Mouse (Mus musculus) midbrain, embryonic 10.5 days (tissue): ENCODE data around the gene Mrpl44. TPM values are rescaled to one million over a fixed set of nuclear protein-coding genes. Genes with fewer than 3 reads are reported as not detected.

Experiments used
- DNase-seq: peaks from one replicate; pipeline ENCODE4 v3.0.0-alpha.2; 2017; ENCODE audit warnings: low spot score
- H3K27ac ChIP-seq: fragments of 300-500 bp; sonication (generic); replicated peaks from 2 replicates; pipeline ENCODE4 v1.5.1; 2016; ENCODE audit warnings: mild to moderate bottlenecking
- H3K27me3 ChIP-seq: fragments of 300-500 bp; sonication (generic); 2 replicates; pipeline ENCODE4 v1.6.1; 2016; ENCODE audit warnings: low read depth, mild to moderate bottlenecking; ENCODE audit not compliant: poor library complexity, severe bottlenecking
- H3K36me3 ChIP-seq: fragments of 300-500 bp; sonication (generic); 2 replicates; pipeline ENCODE4 v1.6.1; 2016; ENCODE audit warnings: mild to moderate bottlenecking, moderate library complexity
- H3K4me1 ChIP-seq: fragments of 300-500 bp; sonication (generic); 2 replicates; pipeline ENCODE4 v1.6.1; 2016
- H3K4me3 ChIP-seq: fragments of 300-500 bp; sonication (generic); 2 replicates; pipeline ENCODE4 v1.5.1; 2016; ENCODE audit warnings: mild to moderate bottlenecking, moderate library complexity
- H3K9me3 ChIP-seq: fragments of 300-500 bp; sonication (generic); replicated peaks from 2 replicates; pipeline ENCODE4 v1.6.1; 2016; ENCODE audit warnings: mild to moderate bottlenecking
- WGBS: fragments of 180-500 bp; shearing (Covaris S2); methylation state at CpG from one replicate; pipeline ENCODE4 v1.1.7; 2016; 5-methylcytosine and 5-hydroxymethylcytosine counted together
- polyA plus RNA-seq: library from polyadenylated mRNA; unstranded; fragments of >200 nt; fragmentation: Nextera tagmentation; extraction: Ambion mirVana; gene quantifications from 2 replicates; pipeline ENCODE4 v1.2.1, GENCODE M21; 2016

Gene Mrpl44
- polyA plus RNA-seq: 65.5 and 68.2 TPM in 2 replicates

DNA sequence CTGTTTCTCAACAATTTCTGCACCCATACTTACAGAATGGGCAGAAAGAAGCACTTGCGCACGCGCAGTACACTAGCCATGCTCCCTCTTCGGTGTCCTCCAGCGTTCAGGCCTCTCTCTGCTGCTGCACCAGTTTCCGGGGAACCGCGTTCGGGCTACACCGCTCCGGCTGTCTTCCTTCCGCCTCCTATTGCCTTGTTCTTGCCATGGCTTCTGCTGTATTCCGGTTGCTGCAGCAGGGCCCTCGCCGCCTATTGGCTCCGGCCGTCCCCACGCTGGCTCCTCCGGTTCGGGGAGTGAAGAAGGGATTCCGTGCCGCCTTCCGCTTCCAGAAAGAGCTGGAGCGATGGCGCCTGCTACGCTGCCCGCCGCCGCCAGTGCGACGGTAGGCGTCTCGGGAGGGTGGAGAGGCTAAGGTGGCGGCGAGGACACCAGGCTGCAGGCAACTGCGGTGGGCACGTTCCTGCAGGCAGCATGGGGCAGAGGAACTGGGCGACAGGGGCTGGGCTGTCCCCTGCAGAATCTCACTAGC is at the start of gene Mrpl44, which contains the start of gene Wdfy1:
Mrpl44 (plus strand) TSS at position 92 of the 532 bp plus-strand sequence.
Wdfy1 (minus strand) TSS at position 217 of the 532 bp plus-strand sequence.
- peaks cover 7% of the 10 kb centered on the region for H3K4me1 ChIP-seq
- peak within 1 kb of the TSS; percentile 82 for H3K4me3 ChIP-seq
- DNase-seq: peak; percentile 98
- H3K27me3 ChIP-seq: no peaks in the 10 kb centered on the region
- H3K36me3 ChIP-seq: peaks cover 34% of the 10 kb centered on the region
- under 1% methylated on average over 38 of the region's 38 CpGs for WGBS
- H3K9me3 ChIP-seq: no peaks in the 10 kb centered on the region
- H3K27ac ChIP-seq: peak within 1 kb of the TSS; percentile 94

DNA sequence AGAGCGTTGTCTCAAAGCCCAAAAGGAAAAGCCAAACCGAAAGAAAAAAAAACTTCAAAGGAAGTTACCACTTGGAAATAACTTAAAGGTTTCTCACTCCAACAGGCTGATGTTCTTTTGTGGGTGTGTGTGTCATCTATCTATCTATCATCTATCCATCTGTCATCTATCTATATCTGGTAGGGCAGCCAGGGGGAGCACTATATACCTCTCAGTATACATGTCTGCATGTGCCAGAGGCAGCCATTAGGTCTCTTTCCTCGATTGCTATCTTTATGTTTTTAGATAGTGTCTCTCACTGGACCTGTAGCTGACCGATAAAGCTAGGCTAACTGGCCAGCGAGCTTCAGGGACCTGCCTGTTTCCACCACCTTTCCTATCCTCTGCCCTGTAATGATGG is 41.0 kb upstream of the Mrpl44 start:
- no peak overlapping the region for H3K27ac ChIP-seq
- WGBS: 87% methylated on average over 5 of the region's 5 CpGs
- H3K4me3 ChIP-seq: no peak overlapping the region
- H3K27me3 ChIP-seq: no peaks in the 10 kb centered on the region
- H3K9me3 ChIP-seq: no peaks in the 10 kb centered on the region
- no peak for DNase-seq
- H3K4me1 ChIP-seq: no peaks in the 10 kb centered on the region
- H3K36me3 ChIP-seq: peaks cover 4% of the 10 kb centered on the region

DNA sequence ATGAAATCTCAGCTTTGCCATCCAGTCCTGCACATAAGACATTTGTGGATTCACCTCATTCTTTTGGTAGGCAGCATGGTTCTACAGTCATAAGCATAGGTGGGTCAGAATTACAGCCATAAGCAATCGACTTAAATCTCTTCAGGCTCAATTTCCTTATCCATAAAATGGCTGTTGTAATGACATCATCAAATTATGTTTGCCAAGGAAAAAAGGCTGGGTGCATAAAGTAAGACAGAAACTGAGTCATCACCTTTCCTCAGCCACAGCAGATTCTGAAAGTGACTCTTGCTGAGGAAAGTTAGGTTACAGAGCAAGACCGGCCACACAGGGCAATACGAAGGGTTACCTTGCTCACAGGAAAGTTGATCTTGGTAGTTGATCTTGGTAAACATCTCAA is 39.4 kb upstream of the Mrpl44 start:
- Histone ChIP-seq H3K36me3 (peaks cover 4% of the 10 kb centered on the region), H3K4me1 (no peaks in the 10 kb centered on the region), H3K4me3 (no peak overlapping the region), H3K27ac (no peak overlapping the region), H3K27me3 (no peaks in the 10 kb centered on the region), H3K9me3 (no peaks in the 10 kb centered on the region)
- WGBS: 94% methylated on average over 3 of the region's 3 CpGs
- DNase-seq: no peak

DNA sequence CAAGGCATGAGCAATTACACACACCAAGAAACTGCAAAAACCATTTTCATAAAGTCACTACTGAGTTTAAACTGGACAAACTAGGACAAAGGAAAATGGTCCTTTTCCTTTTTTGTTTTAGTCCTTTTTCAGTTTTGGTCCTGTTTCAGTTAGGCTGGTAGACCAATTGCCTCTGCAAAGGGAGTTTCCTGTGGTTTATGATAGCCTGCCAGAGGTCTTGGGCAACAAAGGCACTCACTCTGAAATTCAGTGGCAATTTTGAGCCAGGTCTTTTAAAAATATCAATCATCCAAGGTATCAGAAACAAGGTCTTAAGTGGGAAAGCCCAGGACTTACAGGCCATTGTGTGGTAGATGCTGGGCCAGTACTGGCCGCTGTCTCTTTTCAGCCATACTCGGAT is 36.1 kb upstream of the Mrpl44 start:
- Histone ChIP-seq H3K9me3 (no peaks in the 10 kb centered on the region), H3K27ac (no peak overlapping the region), H3K36me3 (peaks cover 4% of the 10 kb centered on the region), H3K27me3 (no peaks in the 10 kb centered on the region), H3K4me3 (no peak overlapping the region), H3K4me1 (no peaks in the 10 kb centered on the region)
- WGBS: 94% methylated on average over 2 of the region's 2 CpGs
- DNase-seq: no peak

DNA sequence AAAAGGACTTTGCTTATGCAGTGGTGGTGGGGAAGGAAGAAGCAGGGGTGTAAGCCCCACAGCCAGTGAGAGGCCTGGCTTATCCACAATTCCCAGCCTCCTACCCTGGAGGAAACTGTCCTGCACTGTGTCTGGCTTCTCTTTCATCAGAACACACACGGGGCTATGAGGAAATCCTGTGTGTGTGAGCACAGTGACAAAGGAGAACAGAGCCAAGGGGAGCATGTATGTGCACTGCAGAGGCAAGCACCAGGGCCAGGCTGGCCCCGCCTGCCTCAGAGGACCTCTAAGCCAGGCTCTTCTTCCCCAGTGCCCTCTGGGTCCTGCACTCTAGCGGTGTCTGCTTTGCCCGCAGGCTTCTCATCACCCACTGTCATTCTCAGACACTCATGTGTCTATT is 34.8 kb upstream of the Mrpl44 start:
- H3K4me1 ChIP-seq: no peaks in the 10 kb centered on the region
- no peaks in the 10 kb centered on the region for H3K9me3 ChIP-seq
- no peak for DNase-seq
- no peak overlapping the region for H3K4me3 ChIP-seq
- peaks cover 4% of the 10 kb centered on the region for H3K36me3 ChIP-seq
- 85% methylated on average over 4 of the region's 4 CpGs for WGBS
- H3K27ac ChIP-seq: no peak overlapping the region
- H3K27me3 ChIP-seq: no peaks in the 10 kb centered on the region

DNA sequence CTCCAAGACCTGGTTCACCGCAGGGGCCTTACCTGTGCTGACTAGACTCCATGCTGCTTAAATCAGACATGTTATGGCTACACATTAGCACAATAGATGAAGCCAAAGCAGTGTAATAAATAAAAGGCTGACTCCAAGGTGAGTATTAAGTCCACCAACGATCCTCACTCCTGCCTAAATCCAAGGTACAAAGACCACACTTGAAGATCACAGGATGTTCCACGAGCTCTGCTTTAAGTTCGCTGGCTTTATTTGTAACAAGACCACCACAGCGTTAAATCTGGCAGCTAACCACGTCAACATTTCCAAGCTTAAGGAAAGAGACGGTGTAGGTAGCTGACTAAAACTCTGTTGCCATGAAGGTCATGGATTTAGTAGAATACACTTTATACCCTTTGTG is 32.9 kb upstream of the Mrpl44 start:
- H3K36me3 ChIP-seq: peaks cover 3% of the 10 kb centered on the region
- DNase-seq: no peak
- no peak overlapping the region for H3K4me3 ChIP-seq
- no peaks in the 10 kb centered on the region for H3K9me3 ChIP-seq
- H3K27me3 ChIP-seq: no peaks in the 10 kb centered on the region
- no peaks in the 10 kb centered on the region for H3K4me1 ChIP-seq
- no peak overlapping the region for H3K27ac ChIP-seq
- 91% methylated on average over 7 of the region's 7 CpGs for WGBS

DNA sequence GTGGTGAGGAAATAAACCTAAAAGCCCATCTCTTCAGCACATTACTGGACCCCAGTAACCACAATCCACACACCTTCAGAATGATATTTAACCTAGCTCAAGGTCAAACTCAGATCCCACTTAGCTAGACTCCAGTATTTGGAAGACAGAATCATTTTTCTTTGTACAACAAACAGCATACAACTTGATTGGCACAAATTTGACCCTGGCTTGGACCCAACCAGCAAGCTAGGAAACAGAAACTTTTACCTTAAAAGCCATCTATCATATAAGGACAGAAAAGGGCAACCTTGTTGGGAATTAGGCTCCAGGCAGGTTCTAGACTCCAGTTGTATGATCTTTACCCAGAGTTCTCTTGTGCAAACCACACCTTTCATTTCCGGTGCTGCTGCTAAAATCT is 32.4 kb upstream of the Mrpl44 start:
- Histone ChIP-seq H3K9me3 (no peaks in the 10 kb centered on the region), H3K36me3 (no peaks in the 10 kb centered on the region), H3K27ac (no peak overlapping the region), H3K4me3 (no peak overlapping the region), H3K27me3 (no peaks in the 10 kb centered on the region), H3K4me1 (no peaks in the 10 kb centered on the region)
- WGBS: 92% methylated on average over 1 of the region's 1 CpGs
- no peak for DNase-seq

DNA sequence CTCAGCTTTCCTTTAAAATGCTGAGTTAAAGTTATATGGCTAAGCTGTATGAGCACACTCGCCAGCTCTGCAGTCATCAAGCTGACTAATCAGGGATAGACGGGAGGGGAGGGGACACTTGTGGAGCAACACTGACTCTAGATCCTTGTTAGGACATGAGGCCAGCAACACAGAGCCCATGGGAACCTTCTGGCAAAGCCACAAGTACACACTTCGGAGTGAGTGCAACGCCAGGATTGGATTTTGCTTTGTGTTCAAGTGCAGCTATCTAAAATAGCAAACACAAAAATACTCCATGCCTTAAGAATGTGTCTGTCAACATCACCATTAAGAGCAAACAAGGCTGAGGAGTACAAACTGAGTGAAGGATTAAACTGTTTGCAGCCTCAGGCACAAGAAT is 29.8 kb upstream of the Mrpl44 start:
- Histone ChIP-seq H3K4me3 (no peak overlapping the region), H3K27me3 (no peaks in the 10 kb centered on the region), H3K27ac (no peak overlapping the region), H3K9me3 (no peaks in the 10 kb centered on the region), H3K36me3 (no peaks in the 10 kb centered on the region), H3K4me1 (no peaks in the 10 kb centered on the region)
- DNase-seq: no peak
- WGBS: 87% methylated on average over 4 of the region's 4 CpGs

DNA sequence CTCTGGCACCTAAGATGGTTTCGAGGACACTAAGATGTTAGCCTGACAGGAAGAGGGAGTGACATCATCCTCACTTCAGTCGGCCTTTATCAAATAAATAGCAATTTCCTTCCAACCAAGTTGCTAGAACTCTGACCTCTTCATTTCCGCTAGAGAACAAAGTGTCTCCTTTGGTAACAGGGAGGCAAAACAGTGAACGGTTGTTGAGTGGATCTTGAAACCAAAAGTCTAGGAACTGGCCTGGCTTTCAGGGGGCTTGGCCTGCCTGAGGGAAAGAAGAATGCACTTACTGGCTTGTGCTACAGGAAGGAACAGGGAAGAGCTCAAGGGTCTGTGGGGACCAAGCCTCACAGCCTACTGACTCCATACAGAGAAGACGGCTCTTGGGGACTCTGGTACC is 24.6 kb upstream of the Mrpl44 start:
- H3K27me3 ChIP-seq: no peaks in the 10 kb centered on the region
- 83% methylated on average over 5 of the region's 5 CpGs for WGBS
- no peak overlapping the region for H3K27ac ChIP-seq
- DNase-seq: no peak
- 0 out of 2 replicates have a peak, but pooled peaks cover 5% of the 10 kb centered on the region for H3K36me3 ChIP-seq
- H3K4me1 ChIP-seq: no peaks in the 10 kb centered on the region
- no peak overlapping the region for H3K4me3 ChIP-seq
- H3K9me3 ChIP-seq: no peaks in the 10 kb centered on the region

DNA sequence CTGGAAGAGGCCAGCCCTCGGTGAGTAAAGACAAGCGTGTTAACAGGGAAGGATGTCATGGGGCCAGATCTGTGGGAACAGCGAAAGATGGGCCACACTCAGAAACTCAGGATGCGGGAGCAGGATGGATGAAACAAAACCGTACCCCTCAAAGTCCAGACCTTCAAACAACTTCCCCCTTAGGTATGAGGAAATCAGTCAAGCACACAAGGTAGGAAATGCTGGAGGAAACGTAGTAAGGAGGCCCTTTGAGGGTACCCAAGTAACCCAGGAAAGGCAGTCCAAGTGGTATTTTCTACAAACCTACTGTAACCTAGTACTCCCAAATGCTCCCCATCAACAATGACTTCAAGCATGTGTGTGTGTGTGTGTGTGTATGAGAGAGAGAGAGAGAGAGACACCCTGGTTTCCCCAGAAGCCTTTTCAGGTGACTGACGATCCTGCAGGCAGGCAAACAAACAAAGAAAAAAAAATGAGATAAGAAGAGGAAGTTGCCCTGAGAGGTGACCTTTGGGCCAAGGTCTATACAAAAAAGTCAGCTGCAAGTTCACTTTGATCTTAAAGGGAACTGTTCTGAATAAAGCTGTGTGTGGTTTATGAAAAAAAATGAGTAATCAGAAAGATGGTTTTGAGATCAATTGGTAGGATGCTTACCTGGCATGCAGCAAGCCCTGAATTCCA is 23.7 kb upstream of the Mrpl44 start:
- WGBS: 83% methylated on average over 7 of the region's 7 CpGs
- no peaks in the 10 kb centered on the region for H3K9me3 ChIP-seq
- H3K4me3 ChIP-seq: no peak overlapping the region
- no peak for DNase-seq
- H3K27ac ChIP-seq: no peak overlapping the region
- no peaks in the 10 kb centered on the region for H3K4me1 ChIP-seq
- 0 out of 2 replicates have a peak, but pooled peaks cover 5% of the 10 kb centered on the region for H3K36me3 ChIP-seq
- H3K27me3 ChIP-seq: no peaks in the 10 kb centered on the region

DNA sequence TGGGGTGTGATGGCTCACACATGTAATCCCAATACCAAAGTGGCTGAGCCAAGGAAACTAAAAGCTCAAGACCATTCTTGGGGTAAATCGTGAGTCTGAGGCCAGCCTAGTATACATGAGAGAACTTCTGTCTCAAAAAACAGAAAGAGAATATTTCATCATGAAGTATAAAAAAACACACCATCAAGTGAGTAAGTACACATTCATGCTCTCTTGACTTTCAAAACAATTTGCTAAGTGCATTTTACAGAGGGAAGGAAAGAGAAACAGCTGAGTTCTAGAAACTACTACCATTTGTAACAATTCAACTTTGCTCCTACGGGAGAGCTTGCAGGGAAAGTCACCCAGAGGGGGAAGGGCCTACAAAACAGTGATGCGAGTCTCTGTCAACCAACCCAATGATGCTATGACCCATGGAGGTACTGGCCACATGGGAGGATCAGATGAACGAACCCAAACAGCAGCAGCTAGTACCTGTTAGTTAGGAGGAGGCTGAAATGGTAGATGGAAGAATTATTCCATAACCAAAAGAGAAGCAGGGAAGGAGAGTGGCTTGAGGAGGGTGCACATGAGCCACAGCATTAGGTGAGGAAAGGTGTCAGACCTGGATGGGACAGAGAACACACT is 23.0 kb upstream of the Mrpl44 start:
- 85% methylated on average over 4 of the region's 4 CpGs for whole genome bisulfite sequencing
- Histone ChIP-seq H3K36me3 (0 out of 2 replicates have a peak, but pooled peaks cover 5% of the 10 kb centered on the region), H3K27ac (no peak overlapping the region), H3K9me3 (no peaks in the 10 kb centered on the region), H3K4me1 (no peaks in the 10 kb centered on the region), H3K4me3 (no peak overlapping the region), H3K27me3 (no peaks in the 10 kb centered on the region)
- DNase-seq: no peak

DNA sequence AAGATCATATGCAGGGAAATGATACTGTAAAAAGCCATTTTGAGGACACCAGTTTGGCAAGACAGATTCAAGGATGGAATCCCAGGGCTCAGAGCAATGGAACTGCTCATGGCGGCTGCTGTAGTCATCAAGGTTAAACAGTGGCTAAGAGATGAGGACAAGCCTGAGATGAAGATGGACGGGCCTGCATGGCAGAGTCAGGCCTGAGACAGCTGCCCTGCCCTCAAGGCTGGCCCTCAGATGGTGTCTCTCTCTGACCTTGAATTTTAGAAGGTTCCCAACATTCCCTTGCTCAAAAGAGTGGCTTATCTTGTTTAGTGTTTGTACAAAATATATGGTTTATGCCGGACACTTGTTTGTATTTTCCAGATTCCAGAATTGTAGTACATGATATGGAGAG is 22.4 kb upstream of the Mrpl44 start:
- 0 out of 2 replicates have a peak, but pooled peaks cover 5% of the 10 kb centered on the region for H3K36me3 ChIP-seq
- 92% methylated on average over 3 of the region's 3 CpGs for WGBS

DNA sequence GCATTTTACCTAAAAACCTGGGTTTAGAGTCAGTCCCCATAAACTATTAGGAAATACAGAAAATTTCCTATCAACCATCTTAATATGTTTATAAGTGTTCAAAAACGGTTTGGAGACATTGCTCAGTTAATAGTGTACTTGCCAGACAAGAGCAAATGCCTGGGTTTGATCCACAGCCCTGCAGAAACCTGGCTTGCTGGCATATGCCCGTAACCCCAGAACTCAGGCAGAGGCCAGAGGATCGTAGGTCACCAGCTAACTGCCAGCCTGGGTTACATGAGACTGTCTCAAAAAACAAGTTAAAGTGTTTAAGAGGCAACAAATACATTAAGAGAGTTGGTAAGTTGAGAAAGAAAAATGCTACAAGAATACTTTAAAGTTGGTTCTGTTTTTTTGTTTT is 20.9 kb upstream of the Mrpl44 start:
- no peak overlapping the region for H3K27ac ChIP-seq
- H3K27me3 ChIP-seq: no peaks in the 10 kb centered on the region
- H3K36me3 ChIP-seq: 0 out of 2 replicates have a peak, but pooled peaks cover 5% of the 10 kb centered on the region
- no peak for DNase-seq
- H3K4me3 ChIP-seq: no peak overlapping the region
- H3K9me3 ChIP-seq: no peaks in the 10 kb centered on the region
- H3K4me1 ChIP-seq: peaks cover 8% of the 10 kb centered on the region
- 94% methylated on average over 3 of the region's 3 CpGs for WGBS

More for the DNA sequence above, 22.4 kb upstream of the Mrpl44 start:
- no peak overlapping the region for H3K4me3 ChIP-seq
- no peaks in the 10 kb centered on the region for H3K9me3 ChIP-seq
- no peaks in the 10 kb centered on the region for H3K4me1 ChIP-seq
- no peaks in the 10 kb centered on the region for H3K27me3 ChIP-seq
- H3K27ac ChIP-seq: no peak overlapping the region
- DNase-seq: no peak
